Mouse (Mus musculus) lung, adult 2 months (tissue): ENCODE results near the gene Csnk1g1.

Experiments used
- CTCF ChIP-seq: fragments of 200-500 bp; IDR thresholded peaks from 2 replicates; pipeline ENCODE4 v1.5.1; 2011; ENCODE audit warnings: mild to moderate bottlenecking, low read length, control low read depth; ENCODE audit not compliant: insufficient read depth
- POLR2A ChIP-seq: fragments of 200-500 bp; IDR thresholded peaks from 2 replicates; pipeline ENCODE4 v1.6.1; 2011; ENCODE audit warnings: low read depth, mild to moderate bottlenecking, control low read depth, low read length, borderline replicate concordance; ENCODE audit errors: extremely low read depth

DNA sequence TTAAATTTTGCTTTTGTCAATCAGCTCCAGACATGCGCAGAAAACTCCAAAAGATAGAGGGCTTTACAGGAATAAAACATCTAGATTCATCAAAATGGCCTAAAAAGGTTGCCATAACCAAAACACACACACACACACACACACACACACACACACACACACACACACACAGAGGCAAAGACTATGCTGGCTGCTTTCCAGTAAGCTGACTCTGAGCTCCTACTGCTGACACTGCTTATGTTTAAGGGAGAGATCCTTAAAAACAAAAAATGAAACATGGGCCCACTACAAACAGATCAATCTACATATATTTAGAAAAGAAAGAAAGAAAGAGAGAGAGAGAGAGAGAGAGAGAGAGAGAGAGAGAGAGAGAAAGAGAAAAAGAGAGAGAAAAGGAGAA, 144.0 kb downstream of the Csnk1g1 start:
- TF ChIP-seq POLR2A, result no peak
- TF ChIP-seq CTCF, result no peak
